Mouse (Mus musculus): ENCODE measurements at regions not wholly inside any gene's neighbourhood (a gene's known extent, or its start where the extent isn't known, plus 50 kb on each side); places are given as distances from the start of the nearest gene placed in this dataset.

- H3K9me3 ChIP-seq (replicated peaks; ENCODE audit: control insufficient read depth, low read length) = no peaks in the 10 kb centered on the region
- H3K4me2 ChIP-seq (ENCODE audit: low read depth, low read length) = no peak overlapping the region
- no peak overlapping the region for H3K4me3 ChIP-seq (ENCODE audit: low read length)
- no peak overlapping the region for H3K9ac ChIP-seq (ENCODE audit: low read length)
- no peaks in the 10 kb centered on the region for H3K4me1 ChIP-seq (ENCODE audit: control insufficient read depth, insufficient read depth, low read length)
- H3K36me3 ChIP-seq (ENCODE audit: control insufficient read depth, insufficient read depth) = no peaks in the 10 kb centered on the region
- H3K27ac ChIP-seq (ENCODE audit: low read length) = no peak overlapping the region
- no peak for ATAC-seq (replicated peaks; ENCODE audit: extremely low read depth, insufficient read depth, low FRiP score)
- H3K27me3 ChIP-seq (ENCODE audit: control insufficient read depth, insufficient read depth, low read length) = no peaks in the 10 kb centered on the region
- WGBS = 64% methylated on average over 6 of the region's 6 CpGs
These were observed 280.9 kb upstream of the Mpped2 start for GRCm38 (mm10) chr2:106412158-106412557.

GRCm38 (mm10) chr2:106415474-106416019 is 277.5 kb upstream of the Mpped2 start:
- Histone ChIP-seq H3K9me3 (replicated peaks; ENCODE audit: control insufficient read depth, low read length) (no peaks in the 10 kb centered on the region), H3K27ac (ENCODE audit: low read length) (no peak overlapping the region), H3K9ac (ENCODE audit: low read length) (no peak overlapping the region), H3K4me3 (ENCODE audit: low read length) (no peak overlapping the region), H3K27me3 (ENCODE audit: control insufficient read depth, insufficient read depth, low read length) (no peaks in the 10 kb centered on the region), H3K36me3 (ENCODE audit: control insufficient read depth, insufficient read depth) (no peaks in the 10 kb centered on the region), H3K4me2 (ENCODE audit: low read depth, low read length) (no peak overlapping the region), H3K4me1 (ENCODE audit: control insufficient read depth, insufficient read depth, low read length) (no peaks in the 10 kb centered on the region)
- ATAC-seq (replicated peaks; ENCODE audit: extremely low read depth, insufficient read depth, low FRiP score) = no peak
- WGBS = 78% methylated on average over 7 of the region's 7 CpGs

GRCm38 (mm10) chr2:106418181-106418580 is 274.9 kb upstream of the Mpped2 start:
- Histone ChIP-seq H3K27me3 (ENCODE audit: control insufficient read depth, insufficient read depth, low read length) (no peaks in the 10 kb centered on the region), H3K36me3 (ENCODE audit: control insufficient read depth, insufficient read depth) (no peaks in the 10 kb centered on the region), H3K9ac (ENCODE audit: low read length) (no peak overlapping the region), H3K9me3 (replicated peaks; ENCODE audit: control insufficient read depth, low read length) (no peaks in the 10 kb centered on the region), H3K4me1 (ENCODE audit: control insufficient read depth, insufficient read depth, low read length) (no peaks in the 10 kb centered on the region), H3K4me2 (ENCODE audit: low read depth, low read length) (no peak overlapping the region), H3K4me3 (ENCODE audit: low read length) (no peak overlapping the region), H3K27ac (ENCODE audit: low read length) (no peak overlapping the region)
- 86% methylated on average over 2 of the region's 2 CpGs for WGBS
- ATAC-seq (replicated peaks; ENCODE audit: extremely low read depth, insufficient read depth, low FRiP score) = no peak

GRCm38 (mm10) chr2:106424974-106425373 is 268.1 kb upstream of the Mpped2 start:
- Histone ChIP-seq H3K27me3 (ENCODE audit: control insufficient read depth, insufficient read depth, low read length) (peaks cover 3% of the 10 kb centered on the region; the same call in 1 of the 2 replicates), H3K4me1 (ENCODE audit: control insufficient read depth, insufficient read depth, low read length) (no peaks in the 10 kb centered on the region), H3K27ac (ENCODE audit: low read length) (no peak overlapping the region), H3K9me3 (replicated peaks; ENCODE audit: control insufficient read depth, low read length) (no peaks in the 10 kb centered on the region), H3K9ac (ENCODE audit: low read length) (no peak overlapping the region), H3K4me2 (ENCODE audit: low read depth, low read length) (no peak overlapping the region), H3K36me3 (ENCODE audit: control insufficient read depth, insufficient read depth) (no peaks in the 10 kb centered on the region), H3K4me3 (ENCODE audit: low read length) (no peak overlapping the region)
- 84% methylated on average over 3 of the region's 3 CpGs for WGBS
- no peak for ATAC-seq (replicated peaks; ENCODE audit: extremely low read depth, insufficient read depth, low FRiP score)

GRCm38 (mm10) chr2:106425451-106425881 is 267.6 kb upstream of the Mpped2 start:
- Histone ChIP-seq H3K27me3 (ENCODE audit: control insufficient read depth, insufficient read depth, low read length) (peaks cover 3% of the 10 kb centered on the region; the same call in 1 of the 2 replicates), H3K9ac (ENCODE audit: low read length) (no peak overlapping the region), H3K4me3 (ENCODE audit: low read length) (no peak overlapping the region), H3K9me3 (replicated peaks; ENCODE audit: control insufficient read depth, low read length) (no peaks in the 10 kb centered on the region), H3K4me1 (ENCODE audit: control insufficient read depth, insufficient read depth, low read length) (no peaks in the 10 kb centered on the region), H3K36me3 (ENCODE audit: control insufficient read depth, insufficient read depth) (no peaks in the 10 kb centered on the region), H3K27ac (ENCODE audit: low read length) (no peak overlapping the region), H3K4me2 (ENCODE audit: low read depth, low read length) (no peak overlapping the region)
- no peak for ATAC-seq (replicated peaks; ENCODE audit: extremely low read depth, insufficient read depth, low FRiP score)
- 82% methylated on average over 4 of the region's 4 CpGs for WGBS

GRCm38 (mm10) chr2:106426010-106426409 is 267.1 kb upstream of the Mpped2 start:
- no peak for ATAC-seq (replicated peaks; ENCODE audit: extremely low read depth, insufficient read depth, low FRiP score)
- no peak overlapping the region for H3K27ac ChIP-seq (ENCODE audit: low read length)
- H3K9me3 ChIP-seq (replicated peaks; ENCODE audit: control insufficient read depth, low read length) = no peaks in the 10 kb centered on the region
- H3K4me2 ChIP-seq (ENCODE audit: low read depth, low read length) = no peak overlapping the region
- H3K4me3 ChIP-seq (ENCODE audit: low read length) = no peak overlapping the region
- WGBS = 73% methylated on average over 1 of the region's 1 CpGs
- H3K4me1 ChIP-seq (ENCODE audit: control insufficient read depth, insufficient read depth, low read length) = no peaks in the 10 kb centered on the region
- H3K27me3 ChIP-seq (ENCODE audit: control insufficient read depth, insufficient read depth, low read length) = peaks cover 3% of the 10 kb centered on the region; the same call in 1 of the 2 replicates
- H3K9ac ChIP-seq (ENCODE audit: low read length) = no peak overlapping the region
- H3K36me3 ChIP-seq (ENCODE audit: control insufficient read depth, insufficient read depth) = no peaks in the 10 kb centered on the region

- ATAC-seq (replicated peaks; ENCODE audit: extremely low read depth, insufficient read depth, low FRiP score) = no peak
- H3K27ac ChIP-seq (ENCODE audit: low read length) = no peak overlapping the region
- H3K9me3 ChIP-seq (replicated peaks; ENCODE audit: control insufficient read depth, low read length) = no peaks in the 10 kb centered on the region
- peaks cover 5% of the 10 kb centered on the region; the same call in 1 of the 2 replicates for H3K4me1 ChIP-seq (ENCODE audit: control insufficient read depth, insufficient read depth, low read length)
- H3K4me2 ChIP-seq (ENCODE audit: low read depth, low read length) = no peak overlapping the region
- WGBS = 76% methylated on average over 7 of the region's 7 CpGs
- no peak overlapping the region for H3K9ac ChIP-seq (ENCODE audit: low read length)
- no peaks in the 10 kb centered on the region for H3K36me3 ChIP-seq (ENCODE audit: control insufficient read depth, insufficient read depth)
- H3K4me3 ChIP-seq (ENCODE audit: low read length) = no peak overlapping the region
- H3K27me3 ChIP-seq (ENCODE audit: control insufficient read depth, insufficient read depth, low read length) = peaks cover 3% of the 10 kb centered on the region; the same call in 1 of the 2 replicates
These were observed 265.8 kb upstream of the Mpped2 start for GRCm38 (mm10) chr2:106427237-106427636.

GRCm38 (mm10) chr2:106428909-106429308 is 264.2 kb upstream of the Mpped2 start:
- H3K4me1 ChIP-seq (ENCODE audit: control insufficient read depth, insufficient read depth, low read length) = peaks cover 6% of the 10 kb centered on the region; the same call in 1 of the 2 replicates
- no peak overlapping the region for H3K4me3 ChIP-seq (ENCODE audit: low read length)
- 48% methylated on average over 11 of the region's 11 CpGs for WGBS
- peaks cover 9% of the 10 kb centered on the region for H3K27me3 ChIP-seq (ENCODE audit: control insufficient read depth, insufficient read depth, low read length)
- H3K4me2 ChIP-seq (ENCODE audit: low read depth, low read length) = no peak overlapping the region
- no peak for ATAC-seq (replicated peaks; ENCODE audit: extremely low read depth, insufficient read depth, low FRiP score)
- H3K36me3 ChIP-seq (ENCODE audit: control insufficient read depth, insufficient read depth) = no peaks in the 10 kb centered on the region
- no peak overlapping the region for H3K27ac ChIP-seq (ENCODE audit: low read length)
- H3K9ac ChIP-seq (ENCODE audit: low read length) = no peak overlapping the region
- H3K9me3 ChIP-seq (replicated peaks; ENCODE audit: control insufficient read depth, low read length) = no peaks in the 10 kb centered on the region

- H3K4me3 ChIP-seq (ENCODE audit: low read length) = peak overlapping the region; percentile 41
- H3K36me3 ChIP-seq (ENCODE audit: control insufficient read depth, insufficient read depth) = no peaks in the 10 kb centered on the region
- no peaks in the 10 kb centered on the region for H3K9me3 ChIP-seq (replicated peaks; ENCODE audit: control insufficient read depth, low read length)
- 0 out of 2 replicates have a peak, but pooled peaks have one; percentile 41 for ATAC-seq (replicated peaks; ENCODE audit: extremely low read depth, insufficient read depth, low FRiP score)
- WGBS = 16% methylated on average over 8 of the region's 8 CpGs
- peaks cover 9% of the 10 kb centered on the region for H3K27me3 ChIP-seq (ENCODE audit: control insufficient read depth, insufficient read depth, low read length)
- H3K4me2 ChIP-seq (ENCODE audit: low read depth, low read length) = peak overlapping the region; percentile 71
- peaks cover 6% of the 10 kb centered on the region; the same call in 1 of the 2 replicates for H3K4me1 ChIP-seq (ENCODE audit: control insufficient read depth, insufficient read depth, low read length)
- no peak overlapping the region for H3K27ac ChIP-seq (ENCODE audit: low read length)
- no peak overlapping the region for H3K9ac ChIP-seq (ENCODE audit: low read length)
These were observed 261.9 kb upstream of the Mpped2 start for GRCm38 (mm10) chr2:106431141-106431540.
